Comparison of ENCODE assay signal across 17 mouse cellular contexts in genomic region chr17:74599396-74599795, GRCm38 (mm10).
"Had no signal": no experiment of that assay in that cellular context is flagged by ENCODE, and none has a peak within 500 bp of the region (broad histone marks: within the 10 kb centered on the region; RNA-seq: fewer than 3 reads in every experiment).

No protein-coding gene starts in this region.

- ATAC-seq: lung, postnatal 0 days; midbrain, embryonic 13.5 days; midbrain, embryonic 15.5 days had no signal

- DNase-seq: lung, adult 2 months; lung, postnatal 14 days; lung, postnatal 36 days; right cerebral cortex, postnatal 14 days; thymus, adult 2 months; thymus, postnatal 25 days; thymus, postnatal 4 days had no signal

- H3K4me2 ChIP-seq: lung, embryonic 15.5 days; midbrain, embryonic 11.5 days; midbrain, embryonic 13.5 days; midbrain, embryonic 15.5 days; neural tube, embryonic 12.5 days; stomach, embryonic 15.5 days had no signal

- H3K9ac ChIP-seq: lung, embryonic 15.5 days; midbrain, embryonic 13.5 days; midbrain, embryonic 15.5 days; neural tube, embryonic 12.5 days; stomach, embryonic 15.5 days had no signal

- H3K27ac ChIP-seq: lung, embryonic 15.5 days; macrophage; midbrain, embryonic 13.5 days; midbrain, embryonic 15.5 days; neural tube, embryonic 12.5 days; stomach, embryonic 15.5 days; stomach, postnatal 0 days had no signal

- H3K4me3 ChIP-seq: lung, embryonic 15.5 days; megakaryocyte, embryonic 14.5 days; midbrain, embryonic 13.5 days; midbrain, embryonic 15.5 days; neural tube, embryonic 12.5 days; stomach, embryonic 15.5 days had no signal

- H3K4me1 ChIP-seq: lung, embryonic 15.5 days; megakaryocyte, embryonic 14.5 days; midbrain, embryonic 13.5 days; midbrain, embryonic 15.5 days; neural tube, embryonic 12.5 days; stomach, embryonic 15.5 days had no signal

- H3K9me3 ChIP-seq: lung, embryonic 15.5 days; megakaryocyte, embryonic 14.5 days; midbrain, embryonic 13.5 days; midbrain, embryonic 15.5 days; neural tube, embryonic 12.5 days; stomach, embryonic 15.5 days had no signal

- H3K27me3 ChIP-seq: lung, embryonic 15.5 days; megakaryocyte, embryonic 14.5 days; midbrain, embryonic 13.5 days; midbrain, embryonic 15.5 days; neural tube, embryonic 12.5 days; stomach, embryonic 15.5 days had no signal
